Mouse (Mus musculus) mouse embryonic stem cell (cell line): ENCODE measurements at regions not wholly inside any gene's neighbourhood (a gene's known extent, or its start where the extent isn't known, plus 50 kb on each side); places are given as distances from the start of the nearest gene placed in this dataset.

Experiments used
- in situ Hi-C, 2 experiments: fragments of 300-500 bp; cut with MboI; formaldehyde crosslinking; loops; 1 replicate in 1 of 2; 3 replicates in 1 of 2; pipeline ENCODE4 v1.14.3; 2019 to 2020; ENCODE audit warnings: low sequenced_read_pairs in 2 of 2, low pct_unique_long_range_greater_than_20kb in 1 of 2, mixed read lengths in 1 of 2; ENCODE audit not compliant: unreplicated experiment in 1 of 2

DNA sequence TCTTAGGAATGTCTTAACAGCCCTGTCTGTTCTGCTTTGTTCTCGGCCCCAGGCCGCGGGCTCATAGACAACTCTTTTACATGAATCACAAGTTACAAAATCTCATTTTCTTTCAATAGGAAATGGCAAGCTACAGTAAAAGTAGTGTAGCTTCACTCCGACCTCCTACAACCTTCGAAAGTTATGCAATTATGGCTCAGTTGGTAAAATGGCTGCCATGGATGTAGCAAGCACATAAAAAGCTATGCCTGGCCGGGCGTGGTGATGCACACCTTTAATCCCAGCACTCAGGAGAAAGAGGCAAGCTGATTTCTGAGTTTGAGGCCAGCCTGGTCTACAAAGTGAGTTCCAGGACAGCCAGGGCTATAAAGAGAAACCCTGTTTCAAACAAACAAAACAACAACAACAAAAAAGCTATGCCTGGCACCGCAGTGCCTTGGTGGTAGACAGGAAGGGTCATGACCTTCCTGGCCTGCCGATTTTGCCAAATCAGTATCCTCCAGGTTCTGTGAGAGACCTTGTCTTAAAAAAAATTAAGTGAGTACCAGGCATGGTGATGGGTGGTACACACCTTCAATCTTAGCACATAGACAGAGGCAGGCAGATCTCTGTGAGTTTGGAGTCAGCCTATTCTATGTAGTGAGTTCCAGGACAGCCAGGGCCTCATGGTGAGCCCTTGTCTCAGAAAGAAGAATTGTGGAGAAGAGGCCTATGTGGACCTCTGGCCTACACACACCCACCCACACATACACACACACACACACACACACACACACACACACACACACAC, 71.8 kb upstream of the Cpsf6 start:
- in situ Hi-C loops: loop anchor here in 1 of 2 experiments (10.0 kb wide), 1 partner anchor 233 kb away; no protein-coding TSS in a partner anchor

DNA sequence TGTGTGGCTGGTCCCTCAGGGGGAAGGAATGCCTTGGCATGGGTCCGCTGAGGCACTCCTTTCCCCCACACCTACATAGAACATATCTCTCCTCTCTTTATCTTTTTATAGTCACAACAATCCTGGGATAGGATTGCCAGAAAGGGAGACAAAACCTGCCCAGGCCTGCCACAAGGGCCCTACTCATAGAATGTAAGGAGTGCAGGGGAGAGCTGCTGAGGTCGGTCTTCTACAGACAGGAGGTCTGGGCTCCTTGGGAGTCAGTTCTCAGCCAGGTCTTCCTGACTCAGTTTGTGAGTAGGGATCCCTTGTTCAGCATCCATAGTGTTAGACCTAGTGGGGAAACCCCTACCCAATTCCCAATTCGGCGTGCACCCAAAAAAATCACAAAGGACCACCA, 70.8 kb upstream of the Cpsf6 start:
- in situ Hi-C loops: loop anchor here in 1 of 2 experiments (10.0 kb wide), 1 partner anchor 234 kb away; no protein-coding TSS in a partner anchor

DNA sequence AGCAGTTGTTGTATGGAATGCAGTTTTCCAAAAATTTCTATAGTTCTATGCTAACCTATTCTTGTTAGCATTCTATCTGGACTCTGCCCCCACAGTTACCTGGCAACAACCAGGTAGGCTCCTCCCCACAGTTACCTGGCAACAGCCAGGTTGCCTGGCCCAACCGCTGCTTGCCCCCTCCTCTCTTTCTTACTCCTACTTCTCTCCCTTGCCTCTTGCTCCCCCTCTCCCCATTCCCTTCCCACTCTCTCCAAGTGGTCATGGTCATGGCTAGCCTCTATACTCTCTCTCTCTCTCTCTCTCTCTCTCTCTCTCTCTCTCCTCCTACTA, 70.4 kb upstream of the Cpsf6 start:
- in situ Hi-C loops: loop anchor here in 1 of 2 experiments (10.0 kb wide), 1 partner anchor 235 kb away; no protein-coding TSS in a partner anchor

DNA sequence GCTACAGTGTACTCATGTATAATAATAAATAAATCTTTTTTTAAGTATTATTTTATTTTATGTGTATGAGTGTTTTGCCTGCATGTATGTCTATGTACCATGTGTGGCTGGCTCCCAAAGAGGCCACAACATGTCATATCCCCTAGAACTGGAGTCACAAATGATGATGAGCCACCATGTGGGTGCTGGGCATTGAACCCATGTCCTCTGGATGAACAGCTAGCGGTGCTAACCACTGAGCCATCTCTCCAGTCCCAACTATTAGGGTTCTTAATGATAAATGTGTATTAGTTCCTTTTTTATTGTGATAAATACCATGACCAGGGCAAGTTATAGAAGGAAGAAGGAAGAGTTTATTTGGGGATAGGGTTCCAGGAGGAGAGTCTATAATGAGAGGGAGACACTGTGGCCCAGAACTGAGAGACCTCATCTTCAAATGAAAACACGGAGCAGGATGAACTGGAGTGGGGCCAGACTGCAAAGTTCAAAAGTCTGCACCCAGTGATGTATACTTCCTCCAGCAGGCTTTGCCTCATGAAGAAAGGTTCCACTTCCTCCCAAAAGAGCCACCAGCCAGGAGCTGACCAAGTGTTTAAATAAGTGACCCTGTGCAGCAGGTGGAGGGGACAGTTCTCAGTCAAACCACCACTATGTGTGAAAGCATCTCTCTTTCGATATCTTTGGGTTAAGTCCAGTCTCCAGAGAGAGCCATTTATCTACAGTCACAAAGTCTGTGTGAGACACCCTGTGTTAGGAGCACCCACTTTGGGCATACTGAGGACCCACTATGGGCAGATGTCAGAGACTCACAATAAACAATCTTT, 69.8 kb upstream of the Cpsf6 start:
- in situ Hi-C loops: loop anchor here in 1 of 2 experiments (10.0 to 25.0 kb wide), 2 partner anchors 212 to 235 kb away; partner anchors contain the start of gene 9530003J23Rik

DNA sequence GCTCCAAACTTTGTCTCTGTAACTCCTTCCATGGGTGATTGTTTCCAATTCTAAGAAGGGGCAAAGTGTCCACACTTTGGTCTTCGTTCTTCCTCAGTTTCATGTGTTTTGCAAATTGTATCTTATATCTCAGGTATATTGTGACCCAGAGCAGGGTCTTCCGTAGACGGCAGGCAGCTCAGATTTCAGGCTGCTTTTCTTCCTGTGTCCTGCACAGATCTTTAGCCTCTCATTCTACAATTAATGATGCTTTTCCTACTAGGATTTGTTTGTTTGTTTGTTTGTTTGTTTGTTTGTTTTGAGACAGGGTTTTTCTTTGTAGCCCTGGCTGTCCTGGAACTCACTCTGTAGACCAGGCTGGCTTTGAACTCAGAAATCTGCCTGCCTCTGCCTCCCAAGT, 69.0 kb upstream of the Cpsf6 start:
- in situ Hi-C loops: loop anchor here in 1 of 2 experiments (25.0 kb wide), 1 partner anchor 211 kb away; the partner anchor contains the start of gene 9530003J23Rik

DNA sequence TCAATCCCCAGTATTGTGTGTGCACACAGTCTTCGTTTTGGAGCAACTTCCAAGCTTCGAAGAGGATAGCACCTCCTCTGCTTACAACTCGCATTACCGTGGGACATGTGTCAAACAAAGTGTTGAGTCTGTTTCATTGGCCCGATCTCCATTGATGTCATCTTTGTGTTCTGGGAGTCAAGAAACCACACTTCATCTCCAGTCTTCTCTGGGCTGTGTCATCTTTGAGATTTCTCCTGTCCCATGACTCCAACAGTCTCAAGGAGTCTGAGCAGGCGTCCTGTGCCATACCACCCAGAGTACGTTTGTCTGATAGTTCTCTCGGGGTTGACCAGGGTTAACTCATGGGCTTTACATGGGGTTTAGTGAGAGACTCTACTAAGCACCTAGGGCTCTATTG, 67.8 kb upstream of the Cpsf6 start:
- in situ Hi-C loops: loop anchor here in 1 of 2 experiments (25.0 kb wide), 1 partner anchor 210 kb away; the partner anchor contains the start of gene 9530003J23Rik

DNA sequence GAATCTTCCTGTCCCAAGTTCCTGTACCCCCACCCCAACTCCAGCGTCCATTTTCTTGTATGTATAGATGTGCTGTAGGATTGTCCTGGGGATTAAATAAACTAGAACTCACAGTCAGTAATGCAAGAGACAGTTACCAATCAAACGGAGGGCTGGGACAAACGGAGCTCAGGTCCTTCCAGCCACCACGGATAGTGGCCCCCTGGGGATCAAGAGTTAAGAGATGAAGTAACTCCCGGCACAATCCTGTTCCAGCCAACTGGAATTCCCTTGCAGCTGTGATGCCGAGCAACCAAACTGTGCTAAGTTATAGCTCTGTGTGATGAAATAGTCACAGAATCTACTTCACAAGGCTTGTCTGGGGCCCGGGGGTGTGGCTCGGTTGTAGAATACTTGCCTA, 67.4 kb upstream of the Cpsf6 start:
- in situ Hi-C loops: loop anchor here in 1 of 2 experiments (25.0 kb wide), 1 partner anchor 210 kb away; the partner anchor contains the start of gene 9530003J23Rik

DNA sequence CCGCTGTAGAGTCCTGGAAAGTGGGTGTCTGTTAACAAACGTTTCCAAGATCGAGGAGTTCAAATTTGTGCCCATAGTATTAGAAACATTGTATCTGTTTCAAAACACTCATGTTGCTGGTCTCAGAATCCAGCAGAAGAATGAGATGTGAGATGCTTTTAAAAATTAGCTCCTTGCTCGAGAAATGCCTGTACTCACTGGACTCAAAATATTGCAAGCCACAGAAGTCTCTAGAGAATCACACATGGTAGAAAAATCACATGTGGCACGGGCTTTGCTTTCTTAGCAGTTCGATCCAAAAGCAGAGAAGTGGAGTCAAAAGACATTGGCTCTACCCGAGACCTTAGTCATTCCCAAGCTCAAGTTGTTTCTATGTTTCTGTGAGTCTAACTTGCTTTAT, 67.0 kb upstream of the Cpsf6 start:
- in situ Hi-C loops: loop anchor here in 1 of 2 experiments (25.0 kb wide), 1 partner anchor 209 kb away; the partner anchor contains the start of gene 9530003J23Rik

DNA sequence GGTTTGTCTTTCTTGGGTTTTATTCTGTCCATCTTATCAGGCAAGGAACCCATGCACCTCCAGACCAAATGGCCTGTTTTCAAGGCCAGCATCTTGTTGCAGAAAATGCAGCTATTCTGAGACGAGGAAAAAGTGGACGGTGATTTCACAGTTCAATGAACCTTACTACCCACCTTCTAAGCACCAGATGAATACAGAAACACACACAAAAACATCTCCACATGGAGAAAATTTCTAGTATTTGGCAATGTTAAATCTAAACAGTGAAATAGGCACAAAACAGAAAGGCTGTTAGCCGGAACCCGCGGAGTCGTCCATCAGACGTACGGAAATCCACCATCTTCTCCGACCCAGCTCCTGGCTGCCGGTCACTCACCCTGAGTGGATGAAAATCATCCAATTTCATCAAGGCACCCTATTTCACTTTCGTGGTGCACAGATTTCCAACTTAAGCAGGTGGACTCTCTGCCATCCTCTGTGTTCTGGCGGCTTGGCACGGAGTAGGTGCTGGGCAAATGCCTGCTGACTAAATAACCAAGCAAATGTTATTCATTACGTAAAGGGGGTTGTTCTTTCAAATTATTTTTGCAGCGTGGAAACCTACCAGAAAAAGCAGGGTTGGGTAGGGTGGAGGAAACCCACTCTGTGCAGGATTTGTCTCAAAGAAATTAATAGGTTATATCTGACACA, 66.1 kb upstream of the Cpsf6 start:
- in situ Hi-C loops: loop anchor here in 1 of 2 experiments (25.0 kb wide), 1 partner anchor 209 kb away; the partner anchor contains the start of gene 9530003J23Rik

DNA sequence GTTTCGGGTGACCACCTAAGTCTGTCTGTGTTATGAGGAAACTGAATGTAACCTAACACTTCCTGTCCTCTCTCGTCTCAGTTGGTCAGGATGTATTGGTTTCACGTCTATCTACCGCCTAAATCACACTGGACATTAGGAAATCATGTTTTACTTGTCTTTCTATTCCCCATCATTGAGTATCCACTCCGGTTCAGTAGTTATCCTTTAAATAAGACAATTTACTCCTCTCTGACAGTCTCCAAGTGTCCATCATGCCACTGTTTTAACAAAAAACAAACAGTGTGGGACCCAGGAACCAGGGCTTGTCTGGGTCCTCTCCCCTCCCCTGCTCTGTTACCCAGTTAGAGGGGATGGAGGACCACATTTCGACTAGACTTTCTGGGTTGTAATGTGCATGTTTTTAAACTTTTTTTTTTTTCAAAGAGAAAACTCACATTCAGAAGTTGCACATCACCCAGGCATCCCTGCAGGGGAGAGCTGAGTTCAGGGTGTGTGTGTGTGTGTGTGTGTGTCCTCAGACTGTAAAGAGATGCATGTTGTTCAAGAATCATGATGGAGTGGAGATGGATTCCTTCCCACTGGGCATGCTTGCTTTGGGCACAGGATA, 65.5 kb upstream of the Cpsf6 start:
- in situ Hi-C loops: loop anchor here in 1 of 2 experiments (25.0 kb wide), 1 partner anchor 208 kb away; the partner anchor contains the start of gene 9530003J23Rik

DNA sequence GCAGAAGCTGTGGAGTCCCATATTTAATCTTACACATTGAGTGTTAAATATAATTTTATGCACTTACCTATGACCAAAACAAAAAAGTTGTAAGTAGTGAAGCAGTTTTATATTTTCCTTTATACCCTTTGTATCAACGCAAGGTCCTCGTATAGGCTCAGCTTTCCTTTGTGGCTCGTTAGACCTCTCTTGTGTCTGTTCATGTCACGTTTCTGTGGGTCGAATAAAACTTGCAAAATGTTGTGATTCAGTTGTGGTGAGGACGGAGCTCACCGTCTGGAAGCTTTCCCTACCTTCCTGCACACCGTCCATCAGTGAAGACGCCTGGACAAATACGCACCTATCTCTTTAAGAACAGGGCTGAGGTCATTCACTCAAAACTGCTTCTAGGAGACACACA, 64.9 kb upstream of the Cpsf6 start:
- in situ Hi-C loops: loop anchor here in 1 of 2 experiments (25.0 kb wide), 1 partner anchor 207 kb away; the partner anchor contains the start of gene 9530003J23Rik

DNA sequence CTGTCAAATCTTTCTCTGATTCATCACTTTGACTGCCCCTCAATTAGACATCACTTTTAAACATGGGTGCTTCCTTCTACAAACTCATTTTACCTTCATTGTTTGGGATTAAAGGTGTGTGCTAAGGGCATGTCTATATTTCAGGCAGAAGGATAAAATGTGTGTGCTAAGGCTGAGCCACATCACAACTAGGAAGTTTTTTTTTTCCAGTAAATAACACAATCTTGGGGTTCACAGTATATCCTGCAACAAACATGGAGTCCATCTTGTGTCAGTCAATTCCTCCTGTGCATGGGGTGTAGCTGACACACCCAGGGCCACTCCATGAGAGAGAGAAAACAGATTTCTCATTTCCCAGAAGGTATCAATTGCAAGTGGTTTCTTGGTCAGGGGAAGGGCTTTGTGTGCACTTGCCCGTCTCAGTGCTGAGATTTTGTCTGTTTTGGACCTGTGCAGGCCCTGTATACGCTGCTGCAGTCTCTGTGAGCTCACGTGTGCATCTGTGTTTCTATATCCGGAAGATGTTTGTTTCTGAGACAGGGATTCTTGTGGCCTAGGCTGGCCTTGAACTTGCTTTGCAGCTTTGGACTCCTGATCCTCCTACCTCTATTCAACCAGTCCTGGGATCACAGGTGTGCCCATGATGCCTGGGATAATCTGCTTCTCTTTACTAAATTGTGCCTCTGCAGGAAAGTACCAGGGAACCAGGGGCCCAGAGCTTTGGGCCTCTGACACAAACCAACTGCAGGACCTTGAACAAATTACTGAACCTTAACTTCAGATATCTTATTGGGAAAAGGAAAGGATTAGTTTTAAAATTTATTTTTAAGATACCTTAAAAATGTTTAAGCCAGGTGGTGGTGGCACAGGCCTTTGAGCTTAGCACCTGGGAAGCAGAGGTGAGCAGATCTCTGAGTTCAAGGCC, 63.9 kb upstream of the Cpsf6 start:
- in situ Hi-C loops: loop anchor here in 1 of 2 experiments (25.0 kb wide), 1 partner anchor 206 kb away; the partner anchor contains the start of gene 9530003J23Rik

DNA sequence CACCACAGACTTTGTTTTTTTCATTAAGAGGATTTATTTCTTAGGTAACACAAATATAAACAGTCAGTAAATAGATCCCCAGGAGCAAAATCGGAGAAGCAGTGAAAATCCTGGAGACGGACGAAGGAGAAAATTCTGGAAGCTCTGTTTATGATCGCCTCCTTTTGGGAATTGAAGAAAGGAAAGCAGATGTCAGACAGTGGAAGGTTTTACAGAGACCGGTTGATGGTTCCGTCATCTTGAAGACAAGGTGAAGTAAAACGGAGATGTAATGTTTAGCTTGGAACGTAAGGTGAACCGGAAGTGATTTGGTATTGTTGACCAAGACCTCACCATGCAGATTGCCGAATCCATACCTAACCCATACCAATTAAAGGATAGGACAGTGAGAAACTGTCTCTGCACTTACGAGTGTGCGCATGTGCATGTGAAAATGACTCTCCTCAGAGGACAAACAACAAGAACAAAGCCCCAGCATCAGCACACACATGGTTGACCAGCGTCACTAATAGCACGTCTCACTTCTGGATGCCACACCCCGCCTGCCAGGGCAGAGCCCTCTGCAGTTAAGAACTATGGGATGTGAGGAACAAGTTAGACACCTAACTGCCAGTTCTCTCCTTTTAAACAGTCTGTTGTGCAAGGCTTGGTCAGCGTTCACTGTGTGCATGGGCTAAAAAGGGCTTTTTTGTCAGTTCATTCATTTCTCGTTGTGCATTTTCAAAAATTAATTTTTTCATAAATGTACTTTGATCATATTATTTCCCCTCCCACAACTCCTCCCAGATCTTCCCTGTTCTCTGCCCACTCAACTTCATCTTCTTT, 62.4 kb upstream of the Cpsf6 start:
- in situ Hi-C loops: loop anchor here in 1 of 2 experiments (25.0 kb wide), 1 partner anchor 205 kb away; the partner anchor contains the start of gene 9530003J23Rik

DNA sequence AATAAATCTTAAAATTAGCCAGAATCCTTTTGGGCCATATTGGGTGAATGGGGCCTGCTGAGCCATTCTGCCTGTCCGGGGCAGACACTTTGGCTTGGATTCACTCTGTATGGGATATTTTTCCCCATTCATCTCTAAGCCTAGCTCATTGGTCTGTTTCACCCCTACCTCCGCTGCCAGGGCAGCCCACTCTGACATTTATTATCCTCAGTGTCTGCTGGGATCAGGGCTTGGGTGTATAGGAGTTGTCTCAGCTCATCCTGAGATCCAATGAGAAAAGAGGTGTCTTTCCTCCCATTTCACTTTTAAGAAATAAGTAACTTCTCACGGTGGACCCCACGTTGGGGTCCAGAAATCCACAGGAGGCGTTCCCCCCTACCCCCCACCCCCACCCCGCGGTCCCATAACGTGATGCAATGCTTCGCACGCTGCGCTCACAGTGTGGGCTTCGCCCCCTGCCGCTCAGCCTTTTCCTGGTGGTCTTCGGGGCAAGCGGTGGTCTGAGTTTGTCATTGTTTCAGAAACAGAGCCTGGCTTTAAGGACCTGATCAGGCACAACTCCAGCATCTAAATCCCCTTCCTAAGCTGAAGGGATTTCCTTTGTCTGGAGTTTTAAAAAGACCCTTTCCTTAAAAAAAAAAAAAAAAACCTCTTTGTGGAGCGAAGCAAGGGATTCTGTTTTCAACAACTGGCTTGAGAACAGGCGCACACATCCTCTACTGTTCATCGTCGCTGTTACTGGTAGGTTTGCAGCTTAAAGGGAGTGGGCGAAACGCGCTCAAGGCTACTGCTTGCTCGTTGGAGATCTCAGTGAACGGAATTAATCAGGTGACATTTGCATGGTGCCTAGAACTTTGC, 61.5 kb upstream of the Cpsf6 start:
- in situ Hi-C loops: loop anchor here in 1 of 2 experiments (25.0 kb wide), 1 partner anchor 204 kb away; the partner anchor contains the start of gene 9530003J23Rik
